In genomic region chr4:117495869-117496401, GRCm38 (mm10) we compare ENCODE assay signal across 8 mouse cellular contexts. TPM values are rescaled to one million over a fixed set of nuclear protein-coding genes. Genes with fewer than 3 reads are reported as not detected.
DNase-seq lines count a peak whose midpoint lies in the region; ATAC-seq lines count a peak whose summit lies in the region.

No protein-coding gene starts in this region.

- peak; percentile 44 for DNase-seq in embryo, embryonic 10.5 days (ENCODE audit: low spot score)
- no peak for DNase-seq in embryo, embryonic 10 days (ENCODE audit: low spot score)
- peak; percentile 43 for DNase-seq in thymus, postnatal 14 days
- no peak for DNase-seq in thymus, postnatal 25 days
- peak; percentile 62 for DNase-seq in midbrain, embryonic 10.5 days (ENCODE audit: low spot score)
- no peak for DNase-seq in frontal cortex, postnatal 36 days (ENCODE audit: low spot score in 2 of 2)
- no peak for DNase-seq in thymus, adult 18-20 months

- peaks cover 30% of the 10 kb centered on the region for H3K4me1 ChIP-seq in hindbrain, embryonic 12.5 days
- H3K4me1 ChIP-seq in midbrain, embryonic 10.5 days, result peaks cover 56% of the 10 kb centered on the region

- peak overlapping the region; percentile 83 for H3K27ac ChIP-seq in hindbrain, embryonic 12.5 days
- peak overlapping the region; percentile 92 for H3K27ac ChIP-seq in midbrain, embryonic 10.5 days (replicated peaks)

- peak overlapping the region; percentile 49 for H3K4me3 ChIP-seq in hindbrain, embryonic 12.5 days
- H3K4me3 ChIP-seq in midbrain, embryonic 10.5 days, result peak overlapping the region; percentile 79

- ATAC-seq in hindbrain, embryonic 12.5 days (ENCODE audit: low FRiP score), result no peak; the same call in 1 of the 2 replicates

- H3K9ac ChIP-seq in hindbrain, embryonic 12.5 days, result peak overlapping the region; percentile 66

- H3K4me2 ChIP-seq in hindbrain, embryonic 12.5 days (replicated peaks), result peak overlapping the region; percentile 74

- H3K36me3 ChIP-seq in hindbrain, embryonic 12.5 days, result no peaks in the 10 kb centered on the region
- no peaks in the 10 kb centered on the region for H3K36me3 ChIP-seq in midbrain, embryonic 10.5 days

- H3K27me3 ChIP-seq in hindbrain, embryonic 12.5 days, result peaks cover 78% of the 10 kb centered on the region
- H3K27me3 ChIP-seq in midbrain, embryonic 10.5 days (ENCODE audit: low read depth, poor library complexity, severe bottlenecking), result peaks cover 76% of the 10 kb centered on the region

- H3K9me3 ChIP-seq in hindbrain, embryonic 12.5 days (replicated peaks), result no peaks in the 10 kb centered on the region
- H3K9me3 ChIP-seq in midbrain, embryonic 10.5 days (replicated peaks), result no peaks in the 10 kb centered on the region

- WGBS in hindbrain, embryonic 12.5 days, result under 1% methylated on average over 33 of the region's 33 CpGs
- WGBS in midbrain, embryonic 10.5 days, result 0% methylated on average over 33 of the region's 33 CpGs

RNA-seq across cellular contexts. Expression of gene Rnf220, which starts 0.9 kb away (rescaled TPM):
- 104 and 111 TPM in 2 replicates for polyA plus RNA-seq in hindbrain, embryonic 12.5 days (2016; fragmentation: Nextera tagmentation; extraction: Ambion mirVana)
- 102 and 111 TPM in 2 replicates for polyA plus RNA-seq in midbrain, embryonic 10.5 days (2016; fragmentation: Nextera tagmentation; extraction: Ambion mirVana)

RNA-seq across cellular contexts. Expression of gene Eri3, which starts 54.2 kb away (rescaled TPM):
- polyA plus RNA-seq in hindbrain, embryonic 12.5 days (2016; fragmentation: Nextera tagmentation; extraction: Ambion mirVana), result 177 and 178 TPM in 2 replicates
- 111 and 139 TPM in 2 replicates for polyA plus RNA-seq in midbrain, embryonic 10.5 days (2016; fragmentation: Nextera tagmentation; extraction: Ambion mirVana)

Comparison
In these comparisons a context has a peak if more than half of its experiments do, and no peak if none do; other contexts are left out.
1. DNase-seq: peak in embryo, embryonic 10.5 days (single experiment), thymus, postnatal 14 days (single experiment) and midbrain, embryonic 10.5 days (single experiment); none in embryo, embryonic 10 days (single experiment), thymus, postnatal 25 days (single experiment), frontal cortex, postnatal 36 days (0 of 2) and thymus, adult 18-20 months (0 of 2).